Mouse (Mus musculus) hindbrain, embryonic 13.5 days (tissue): Measurements from ENCODE around the gene Carns1. TPM values are rescaled to one million over a fixed set of nuclear protein-coding genes. Genes with fewer than 3 reads are reported as not detected.
A peak's percentile ranks its signal among the peaks of the same experiment; 100 is the strongest.

Experiments used
- ATAC-seq: fragments of 200-750 bp; cut with Nextera tagmentation; 2 replicates; pipeline ENCODE4 v1.8.0; 2017; ENCODE audit warnings: moderate TSS enrichment; ENCODE audit not compliant: low FRiP score
- H3K27ac ChIP-seq: fragments of 300-500 bp; sonication (generic); 2 replicates; pipeline ENCODE4 v1.5.1; 2015; ENCODE audit warnings: inconsistent platforms, mild to moderate bottlenecking, moderate library complexity
- H3K27me3 ChIP-seq: fragments of 300-500 bp; sonication (generic); 2 replicates; pipeline ENCODE4 v1.6.1; 2015; ENCODE audit warnings: mild to moderate bottlenecking, inconsistent platforms
- H3K36me3 ChIP-seq: fragments of 300-500 bp; sonication (generic); 2 replicates; pipeline ENCODE4 v1.6.1; 2015; ENCODE audit warnings: mild to moderate bottlenecking, inconsistent platforms
- H3K4me1 ChIP-seq: fragments of 300-500 bp; sonication (generic); replicated peaks from 2 replicates; pipeline ENCODE4 v1.6.1; 2015; ENCODE audit warnings: inconsistent platforms
- H3K4me2 ChIP-seq: fragments of 300-500 bp; sonication (generic); 2 replicates; pipeline ENCODE4 v1.6.1; 2015; ENCODE audit warnings: inconsistent platforms, mild to moderate bottlenecking, moderate library complexity
- H3K4me3 ChIP-seq: fragments of 300-500 bp; sonication (generic); 2 replicates; pipeline ENCODE4 v1.5.1; 2015; ENCODE audit warnings: mild to moderate bottlenecking, inconsistent platforms
- H3K9ac ChIP-seq: fragments of 300-500 bp; sonication (generic); 2 replicates; pipeline ENCODE4 v1.6.1; 2015; ENCODE audit warnings: mild to moderate bottlenecking, inconsistent platforms
- H3K9me3 ChIP-seq: fragments of 300-500 bp; sonication (generic); 2 replicates; pipeline ENCODE4 v1.6.1; 2016; ENCODE audit warnings: inconsistent platforms
- WGBS: fragments of 180-500 bp; shearing (Covaris S2); methylation state at CpG from one replicate; pipeline ENCODE4 v1.1.7; 2015; 5-methylcytosine and 5-hydroxymethylcytosine counted together
- polyA plus RNA-seq: library from polyadenylated mRNA; unstranded; fragments of >200 nt; fragmentation: Nextera tagmentation; extraction: Ambion mirVana; gene quantifications from 2 replicates; pipeline ENCODE4 v1.2.1, GENCODE M21; 2015

Gene Carns1
- polyA plus RNA-seq, 1 experiment from 2014 or later, result 5.6 TPM

DNA sequence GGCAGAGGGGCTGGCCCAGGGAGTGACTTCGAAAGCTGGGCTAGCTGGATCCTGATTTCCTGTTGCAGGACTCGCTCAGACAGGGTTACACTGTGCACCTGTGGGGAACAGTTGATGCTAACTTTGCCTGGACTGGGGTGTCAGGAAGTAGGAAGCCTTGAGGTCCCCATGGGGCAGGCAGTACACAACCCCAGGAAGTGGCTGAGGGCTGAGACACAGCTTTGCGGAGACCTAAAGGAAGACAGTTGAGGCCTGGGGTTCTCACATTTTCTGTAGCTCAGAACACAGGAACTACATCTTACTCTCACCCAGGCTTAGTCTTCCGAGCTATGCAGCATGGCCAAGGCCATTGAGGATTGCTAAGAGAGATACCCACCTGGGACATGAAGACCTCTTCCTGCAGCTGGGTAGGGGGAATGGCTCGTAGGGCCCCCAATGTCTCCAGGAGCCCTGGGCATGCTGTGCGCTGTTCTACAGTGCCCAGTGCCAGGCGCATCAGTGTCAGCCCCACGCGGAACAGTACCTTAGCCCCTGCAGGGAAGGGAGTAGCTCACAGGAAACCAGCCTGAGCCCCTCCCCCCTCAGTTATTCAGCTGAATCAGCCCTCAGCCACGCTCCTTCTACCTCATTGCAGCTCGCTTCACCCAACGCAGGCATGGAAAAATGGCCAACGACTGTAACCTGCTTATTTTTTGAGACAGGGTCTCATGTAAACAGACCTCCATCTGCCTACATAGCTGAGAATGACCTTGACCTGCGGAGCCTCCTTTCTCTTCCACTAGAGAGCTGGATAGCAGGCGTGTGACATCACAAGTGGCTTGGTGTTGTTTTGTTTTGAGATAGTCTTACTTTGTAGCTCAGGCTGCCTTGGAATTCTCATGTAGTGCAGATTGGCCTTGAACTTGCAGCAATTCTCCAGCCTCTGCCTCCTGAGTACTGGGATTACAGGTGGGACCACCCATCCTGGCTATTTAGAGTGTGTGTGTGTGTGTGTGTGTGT is 10.0 kb upstream of the Carns1 start:
- Histone ChIP-seq H3K4me1 (peaks cover 17% of the 10 kb centered on the region), H3K4me3 (no peak overlapping the region), H3K36me3 (no peaks in the 10 kb centered on the region), H3K9ac (no peak overlapping the region), H3K9me3 (no peaks in the 10 kb centered on the region), H3K27me3 (no peaks in the 10 kb centered on the region), H3K4me2 (no peak overlapping the region), H3K27ac (no peak overlapping the region)
- WGBS, result 62% methylated on average over 15 of the region's 15 CpGs
- ATAC-seq, result no peak

DNA sequence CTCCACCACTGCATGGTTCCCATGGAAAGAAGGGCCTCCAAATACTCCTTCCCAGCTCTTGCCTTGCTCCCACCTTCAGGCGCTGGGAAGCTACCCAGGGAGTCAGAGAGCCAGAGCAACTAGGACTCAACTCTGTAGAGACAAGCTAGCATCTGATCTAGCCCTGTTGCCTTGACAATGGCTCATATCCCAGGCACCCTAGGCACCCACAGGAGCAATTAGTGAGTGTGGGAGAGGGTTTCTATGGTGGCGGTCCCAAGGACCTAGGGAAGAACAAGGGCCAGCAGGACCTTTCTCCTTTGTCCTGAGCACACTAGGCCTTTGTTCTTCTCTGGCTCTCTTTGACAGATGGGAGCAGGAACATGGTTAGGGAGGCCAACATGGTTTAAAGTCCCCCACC is 8.4 kb upstream of the Carns1 start:
- Histone ChIP-seq H3K27ac (no peak overlapping the region), H3K9me3 (no peaks in the 10 kb centered on the region), H3K9ac (no peak overlapping the region), H3K4me2 (no peak overlapping the region), H3K4me3 (no peak overlapping the region), H3K4me1 (peaks cover 17% of the 10 kb centered on the region), H3K36me3 (no peaks in the 10 kb centered on the region), H3K27me3 (no peaks in the 10 kb centered on the region)
- no peak for ATAC-seq
- 70% methylated on average over 2 of the region's 2 CpGs for WGBS

DNA sequence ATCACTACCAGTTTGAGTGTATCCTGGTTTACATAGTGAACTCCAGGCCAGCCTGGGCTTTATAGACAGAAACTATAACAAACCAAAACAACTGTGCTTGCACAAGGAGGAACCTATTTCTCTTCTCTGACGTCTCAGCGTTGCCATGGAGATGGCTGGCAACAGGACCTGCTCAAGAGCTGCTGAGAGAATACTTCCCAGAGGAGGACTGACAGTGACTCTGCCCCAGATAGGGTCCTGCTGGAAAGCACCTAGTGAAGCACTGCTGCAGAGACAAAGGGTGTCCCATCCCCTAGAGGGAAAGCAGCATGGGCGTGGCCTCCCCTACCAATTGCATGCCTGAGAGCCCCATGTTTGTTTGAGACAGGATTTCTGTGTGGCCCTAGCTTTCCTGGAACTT is 6.6 kb upstream of the Carns1 start:
- Histone ChIP-seq H3K9me3 (no peaks in the 10 kb centered on the region), H3K36me3 (no peaks in the 10 kb centered on the region), H3K4me1 (peaks cover 17% of the 10 kb centered on the region), H3K9ac (peak overlapping the region; percentile 30; the same call in 1 of the 2 replicates), H3K27ac (no peak overlapping the region), H3K4me2 (no peak overlapping the region), H3K4me3 (no peak overlapping the region), H3K27me3 (no peaks in the 10 kb centered on the region)
- 42% methylated on average over 3 of the region's 3 CpGs for WGBS
- no peak for ATAC-seq

DNA sequence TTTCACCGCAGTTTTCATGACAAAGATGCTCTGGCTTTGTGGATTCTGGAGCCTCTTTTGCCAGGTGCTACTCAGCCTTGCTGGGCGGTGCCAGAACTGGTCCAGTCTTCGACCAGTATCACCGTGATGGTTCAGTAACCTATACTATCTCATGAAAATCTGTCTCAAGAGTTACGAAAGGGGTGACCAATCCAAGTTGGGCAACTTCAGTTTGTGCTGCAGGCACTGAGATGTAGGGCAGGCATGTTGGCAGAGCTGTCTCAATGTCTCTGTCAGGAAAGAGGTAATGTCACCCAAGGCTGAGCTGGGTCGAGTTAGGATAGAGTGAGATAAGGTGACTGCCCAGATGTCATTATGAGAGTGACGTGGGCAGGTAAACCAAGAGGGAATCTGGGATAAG is 5.1 kb upstream of the Carns1 start:
- no peak for ATAC-seq
- Histone ChIP-seq H3K9me3 (no peaks in the 10 kb centered on the region), H3K4me2 (no peak overlapping the region), H3K4me3 (no peak overlapping the region), H3K36me3 (no peaks in the 10 kb centered on the region), H3K27ac (no peak overlapping the region), H3K27me3 (no peaks in the 10 kb centered on the region), H3K4me1 (peaks cover 20% of the 10 kb centered on the region), H3K9ac (no peak overlapping the region)
- WGBS, result 92% methylated on average over 7 of the region's 7 CpGs

DNA sequence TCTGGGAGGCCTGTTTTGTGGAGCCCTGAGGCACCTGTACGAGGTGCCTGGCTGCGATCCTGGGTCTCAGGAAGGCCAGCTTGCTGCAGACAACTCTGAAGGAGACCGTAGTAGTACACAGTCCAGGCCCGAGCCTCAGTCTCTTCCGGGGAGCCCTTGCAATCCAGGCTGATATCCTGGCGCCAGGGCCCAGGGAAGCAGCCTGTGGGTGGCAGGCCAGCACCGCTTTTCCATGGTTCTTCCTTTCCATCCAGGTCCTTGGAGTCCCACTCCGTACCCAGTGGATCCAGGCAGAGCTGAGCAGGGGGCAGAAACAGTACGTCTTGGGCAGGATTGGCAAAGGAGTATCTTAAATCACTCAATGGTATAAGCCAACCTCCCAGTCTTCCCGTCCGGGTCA is 2.4 kb downstream of the Carns1 start:
- no peak overlapping the region for H3K4me3 ChIP-seq
- no peaks in the 10 kb centered on the region for H3K9me3 ChIP-seq
- H3K27ac ChIP-seq, result no peak overlapping the region
- no peaks in the 10 kb centered on the region for H3K36me3 ChIP-seq
- ATAC-seq, result no peak
- no peak overlapping the region for H3K4me2 ChIP-seq
- peak overlapping the region; percentile 35; the same call in 1 of the 2 replicates for H3K9ac ChIP-seq
- peaks cover 28% of the 10 kb centered on the region for H3K4me1 ChIP-seq
- 62% methylated on average over 11 of the region's 11 CpGs for WGBS
- 0 out of 2 replicates have a peak, but pooled peaks cover 2% of the 10 kb centered on the region for H3K27me3 ChIP-seq

DNA sequence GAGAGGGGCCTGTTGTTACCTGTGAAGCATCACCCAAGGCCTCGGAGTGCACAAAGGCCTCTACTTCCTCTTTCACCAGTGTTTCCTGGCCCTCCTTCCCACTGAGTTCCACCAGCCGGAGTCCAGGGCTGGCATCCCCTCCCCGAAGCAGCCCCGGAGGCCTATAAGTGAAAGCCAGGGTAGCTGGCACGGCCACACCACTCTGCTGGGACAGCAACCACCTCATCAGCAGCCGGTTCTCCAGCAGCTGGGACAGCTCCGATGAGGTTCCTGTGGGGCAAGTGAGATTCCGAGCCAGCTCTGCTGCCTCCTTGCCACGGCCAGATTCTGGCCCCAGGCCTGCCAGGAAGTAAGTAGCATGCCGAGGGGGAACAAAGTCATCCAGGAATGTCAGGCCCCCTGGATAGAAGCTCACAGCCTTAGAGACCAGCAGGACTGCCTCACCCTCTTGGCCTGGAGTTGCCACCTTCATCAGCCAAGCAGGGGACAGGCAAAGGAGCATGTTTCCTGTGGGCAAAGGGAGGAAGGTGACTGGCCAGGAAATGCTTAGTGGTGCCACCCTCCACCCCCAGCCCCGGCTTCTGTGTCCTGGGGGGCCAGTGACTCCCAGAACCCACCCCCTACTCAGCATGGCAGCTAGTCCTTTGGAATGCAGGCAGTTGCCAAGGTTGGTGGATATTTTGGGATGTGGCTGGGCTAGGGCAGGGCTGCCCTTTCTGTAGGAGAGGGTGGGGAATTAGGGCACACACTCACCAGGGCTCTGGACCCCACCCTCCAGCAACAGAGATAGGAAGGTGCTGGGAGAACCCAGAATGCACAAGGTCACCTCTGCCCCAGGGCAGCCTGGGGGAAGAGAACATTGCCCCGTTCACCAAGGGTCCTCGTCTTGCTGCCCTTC is 3.6 kb downstream of the Carns1 start:
- Histone ChIP-seq H3K4me1 (peaks cover 28% of the 10 kb centered on the region), H3K36me3 (no peaks in the 10 kb centered on the region), H3K4me3 (no peak overlapping the region), H3K9me3 (no peaks in the 10 kb centered on the region), H3K4me2 (no peak overlapping the region), H3K27ac (no peak overlapping the region), H3K9ac (peak overlapping the region; percentile 21), H3K27me3 (0 out of 2 replicates have a peak, but pooled peaks cover 2% of the 10 kb centered on the region)
- 72% methylated on average over 13 of the region's 13 CpGs for WGBS
- ATAC-seq, result no peak

DNA sequence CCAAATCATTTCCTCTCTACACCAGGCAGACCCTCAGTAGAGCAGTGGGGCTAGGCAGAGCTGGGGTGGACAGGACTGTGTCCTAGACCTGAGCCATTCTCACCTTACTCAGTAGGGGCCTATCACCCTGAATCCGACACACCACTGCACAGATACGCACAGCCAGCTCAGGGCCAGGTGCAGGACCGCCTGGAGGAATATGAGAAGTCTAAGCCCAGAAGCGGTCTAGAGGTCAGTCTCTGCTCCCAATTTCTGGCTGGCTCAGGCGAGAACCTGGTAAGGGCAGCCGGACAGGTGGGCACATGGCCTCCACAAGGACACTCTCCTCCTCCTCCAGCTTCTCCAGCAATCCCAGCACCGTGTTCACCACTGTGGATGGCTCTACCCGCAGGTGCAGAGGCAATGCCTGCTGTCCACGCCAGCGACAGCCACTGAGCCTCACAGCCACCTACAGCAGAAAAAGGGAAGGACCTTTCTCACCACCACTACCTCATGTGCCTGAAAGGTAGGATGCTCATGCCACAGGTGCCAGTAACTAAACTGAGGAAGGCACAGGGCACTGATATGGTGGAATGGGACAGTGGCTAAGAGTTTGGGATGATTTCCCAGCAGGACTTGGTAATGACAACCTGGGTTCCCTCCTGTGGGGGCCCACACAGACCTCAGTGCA is 4.4 kb downstream of the Carns1 start:
- Histone ChIP-seq H3K9me3 (no peaks in the 10 kb centered on the region), H3K27me3 (0 out of 2 replicates have a peak, but pooled peaks cover 2% of the 10 kb centered on the region), H3K27ac (no peak overlapping the region), H3K4me3 (no peak overlapping the region), H3K9ac (peak overlapping the region; percentile 81; the same call in 1 of the 2 replicates), H3K4me1 (peaks cover 27% of the 10 kb centered on the region), H3K4me2 (no peak overlapping the region), H3K36me3 (no peaks in the 10 kb centered on the region)
- ATAC-seq, result no peak
- WGBS, result 92% methylated on average over 10 of the region's 10 CpGs

DNA sequence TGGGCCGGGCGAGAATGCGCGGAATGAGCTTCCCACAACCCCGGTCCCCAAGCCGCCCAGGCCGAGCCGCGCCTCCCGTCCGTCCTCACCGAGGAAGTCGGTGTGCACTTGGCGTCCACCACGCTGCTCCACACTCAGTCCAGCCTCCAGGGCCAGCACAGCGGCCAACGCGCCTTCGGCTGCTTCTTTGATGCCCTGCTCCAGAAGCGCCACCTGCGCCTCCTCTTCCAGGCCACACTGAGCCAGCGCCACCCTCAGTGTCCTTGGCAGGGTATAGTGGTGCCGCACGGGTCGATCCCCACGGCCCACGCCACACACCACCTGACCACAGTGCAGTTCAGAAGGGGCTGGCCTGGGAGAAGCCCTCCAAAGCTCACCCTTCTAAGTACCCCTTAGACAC is 5.5 kb downstream of the Carns1 start:
- ATAC-seq, result peak; percentile 61
- peak overlapping the region; percentile 81 for H3K9ac ChIP-seq
- H3K27ac ChIP-seq, result peak overlapping the region; percentile 94
- WGBS, result 6% methylated on average over 27 of the region's 27 CpGs
- no peaks in the 10 kb centered on the region for H3K9me3 ChIP-seq
- peaks cover 18% of the 10 kb centered on the region for H3K4me1 ChIP-seq
- peak overlapping the region; percentile 42 for H3K4me3 ChIP-seq
- H3K27me3 ChIP-seq, result 0 out of 2 replicates have a peak, but pooled peaks cover 2% of the 10 kb centered on the region
- H3K4me2 ChIP-seq, result peak overlapping the region; percentile 78
- H3K36me3 ChIP-seq, result no peaks in the 10 kb centered on the region

DNA sequence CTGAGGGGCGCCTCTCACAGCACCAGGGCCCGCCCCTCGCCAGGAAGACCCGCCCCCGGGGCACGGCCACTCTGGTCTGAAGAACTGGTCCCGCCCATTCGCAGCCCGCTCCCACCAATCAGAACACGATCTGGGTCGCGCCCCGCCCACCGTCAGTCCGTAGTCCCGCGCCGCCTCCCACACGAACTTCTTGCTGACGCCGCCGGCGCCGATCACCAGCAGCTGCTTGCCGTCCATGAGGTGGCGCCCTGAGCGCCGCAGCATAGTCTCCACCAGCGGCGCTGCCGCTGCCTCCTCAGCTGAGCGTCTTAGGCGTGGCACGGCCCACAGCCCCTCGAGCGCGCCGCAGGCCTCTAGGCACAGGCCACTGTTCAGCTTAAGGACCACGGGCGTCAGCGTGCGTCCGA is 5.9 kb downstream of the Carns1 start:
- H3K4me2 ChIP-seq, result peak overlapping the region; percentile 78
- peak; percentile 93 for ATAC-seq
- H3K36me3 ChIP-seq, result no peaks in the 10 kb centered on the region
- peak overlapping the region; percentile 94 for H3K27ac ChIP-seq
- H3K9ac ChIP-seq, result peak overlapping the region; percentile 81
- peak overlapping the region; percentile 42 for H3K4me3 ChIP-seq
- under 1% methylated on average over 43 of the region's 43 CpGs for WGBS
- H3K4me1 ChIP-seq, result peaks cover 18% of the 10 kb centered on the region
- H3K9me3 ChIP-seq, result no peaks in the 10 kb centered on the region
- H3K27me3 ChIP-seq, result no peaks in the 10 kb centered on the region

DNA sequence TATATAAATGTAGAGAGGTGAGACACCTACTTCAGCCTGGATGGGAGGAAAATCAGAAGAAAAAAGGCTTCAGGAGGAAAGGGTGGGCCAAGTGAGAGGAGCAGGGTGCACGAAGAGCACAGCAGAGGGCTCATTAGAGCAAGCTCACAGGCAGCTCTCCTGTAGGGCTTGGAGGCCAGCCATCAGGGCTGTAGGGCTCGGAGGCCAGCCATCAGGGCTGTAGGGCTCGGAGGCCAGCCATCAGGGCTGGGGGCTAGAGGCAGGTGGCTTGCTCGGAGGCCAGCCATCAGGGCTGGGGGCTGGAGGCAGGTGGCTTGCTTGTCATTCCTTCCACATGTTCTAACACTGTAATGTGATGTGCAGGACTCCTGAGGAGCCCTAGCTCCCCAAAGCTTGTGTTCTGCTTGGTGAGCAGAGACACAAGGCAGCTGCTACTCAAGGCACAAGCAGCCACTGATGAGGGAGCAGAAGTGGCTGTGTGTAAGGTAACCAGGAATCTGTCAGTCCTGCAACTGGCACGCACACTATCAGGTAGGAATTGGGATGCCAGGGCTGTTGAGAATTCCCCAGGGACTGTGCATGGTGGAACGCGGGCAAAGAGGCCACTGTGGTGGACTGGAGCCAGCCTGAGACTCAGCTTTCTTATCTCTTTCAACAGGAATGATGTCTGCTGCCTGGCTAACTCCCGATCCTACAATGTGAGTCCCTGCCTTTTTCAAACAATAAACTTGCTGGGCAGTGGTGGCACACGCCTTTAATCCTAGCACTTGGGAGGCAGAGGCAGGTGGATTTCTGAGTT is 8.4 kb downstream of the Carns1 start:
- peaks cover 38% of the 10 kb centered on the region for H3K4me1 ChIP-seq
- H3K36me3 ChIP-seq, result no peaks in the 10 kb centered on the region
- H3K27ac ChIP-seq, result no peak overlapping the region
- no peak overlapping the region for H3K4me3 ChIP-seq
- WGBS, result 82% methylated on average over 9 of the region's 9 CpGs
- peak overlapping the region; percentile 49 for H3K9ac ChIP-seq
- H3K4me2 ChIP-seq, result no peak overlapping the region
- H3K27me3 ChIP-seq, result no peaks in the 10 kb centered on the region
- ATAC-seq, result no peak
- no peaks in the 10 kb centered on the region for H3K9me3 ChIP-seq

DNA sequence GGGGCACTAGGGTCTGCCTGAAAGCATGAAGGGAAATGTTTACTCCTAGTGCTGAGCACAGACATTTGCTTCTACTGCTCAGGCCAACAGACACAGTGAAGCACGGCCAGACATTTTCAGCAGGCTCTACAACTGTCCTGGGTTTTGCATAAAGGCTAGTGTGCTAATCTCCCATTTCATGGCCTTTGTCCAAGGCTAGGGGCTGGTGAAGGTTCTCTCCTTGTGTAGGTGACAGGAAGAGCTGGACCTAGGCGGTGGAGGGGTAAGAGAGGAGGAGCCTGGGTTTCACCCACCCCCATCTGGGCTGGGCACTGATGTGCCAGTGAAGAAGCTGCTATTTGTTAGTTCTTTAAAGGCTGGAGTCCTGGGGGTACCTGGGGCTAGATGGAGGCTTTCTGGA is 10.6 kb downstream of the Carns1 start:
- no peaks in the 10 kb centered on the region for H3K27me3 ChIP-seq
- H3K4me3 ChIP-seq, result no peak overlapping the region
- H3K9ac ChIP-seq, result peak overlapping the region; percentile 55; the same call in 1 of the 2 replicates
- ATAC-seq, result no peak
- WGBS, result 84% methylated on average over 2 of the region's 2 CpGs
- no peaks in the 10 kb centered on the region for H3K9me3 ChIP-seq
- peaks cover 18% of the 10 kb centered on the region for H3K36me3 ChIP-seq
- H3K4me2 ChIP-seq, result no peak overlapping the region
- peaks cover 31% of the 10 kb centered on the region for H3K4me1 ChIP-seq
- no peak overlapping the region; the same call in 1 of the 2 replicates for H3K27ac ChIP-seq
